Mouse (Mus musculus): ENCODE measurements around the gene Ccl9. TPM values are rescaled to one million over a fixed set of nuclear protein-coding genes. Genes with fewer than 3 reads are reported as not detected.

The Ccl9 gene
- total RNA-seq, 4 experiments from 2014 or later: 3.8 to 11.6 (median 6.6) TPM

DNA sequence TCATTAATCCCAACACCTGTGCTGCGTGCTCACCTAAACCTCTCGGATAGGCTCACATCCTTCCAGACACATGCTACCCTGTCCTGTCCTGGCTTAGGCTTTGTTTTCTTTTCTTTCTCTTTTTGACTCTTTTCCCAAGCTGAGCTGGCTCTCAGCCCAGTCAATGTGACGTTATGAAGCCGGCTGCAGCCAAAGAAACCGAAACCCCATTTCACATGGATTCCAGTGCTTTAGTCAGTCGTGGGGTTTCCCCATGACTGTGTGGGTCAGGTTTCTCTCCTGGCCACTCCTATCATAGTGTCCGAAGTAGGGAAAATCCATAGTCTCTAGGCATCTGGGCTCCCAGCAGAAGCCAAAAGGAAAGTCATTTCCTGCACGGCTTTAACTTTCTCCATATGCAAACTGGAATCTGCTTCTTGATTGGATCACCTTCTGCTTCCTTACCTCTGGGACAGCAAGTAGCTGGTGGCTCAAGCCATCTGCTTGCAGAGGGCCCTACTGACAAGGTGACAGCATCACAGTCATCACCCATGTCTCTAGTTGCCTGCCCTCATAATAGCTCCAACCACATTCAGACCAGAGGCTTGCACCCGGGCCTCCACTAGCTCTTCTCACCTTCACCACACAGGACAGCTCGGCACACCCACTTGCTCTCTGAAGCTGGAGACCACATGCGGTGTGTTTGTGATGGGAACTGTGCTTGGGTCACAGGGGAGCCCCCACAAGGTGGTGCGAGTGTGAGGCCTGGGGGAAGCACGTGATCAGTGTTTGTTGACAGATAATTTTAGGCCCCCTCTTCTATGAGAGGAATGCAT is 43.6 kb downstream of the Ccl9 start:
- peak; percentile 76 for DNase-seq

GRCm38 (mm10) chr11:83534143-83534542 is 44.3 kb downstream of the Ccl9 start:
- no peak for DNase-seq

GRCm38 (mm10) chr11:83533192-83533591 is 45.2 kb downstream of the Ccl9 start:
- DNase-seq: no peak

- no peak for DNase-seq
These were observed 48.1 kb downstream of the Ccl9 start, which contains the start of gene Ccl5 for GRCm38 (mm10) chr11:83530360-83530759. Ccl5 (minus strand) TSS chr11:83530518.

DNA sequence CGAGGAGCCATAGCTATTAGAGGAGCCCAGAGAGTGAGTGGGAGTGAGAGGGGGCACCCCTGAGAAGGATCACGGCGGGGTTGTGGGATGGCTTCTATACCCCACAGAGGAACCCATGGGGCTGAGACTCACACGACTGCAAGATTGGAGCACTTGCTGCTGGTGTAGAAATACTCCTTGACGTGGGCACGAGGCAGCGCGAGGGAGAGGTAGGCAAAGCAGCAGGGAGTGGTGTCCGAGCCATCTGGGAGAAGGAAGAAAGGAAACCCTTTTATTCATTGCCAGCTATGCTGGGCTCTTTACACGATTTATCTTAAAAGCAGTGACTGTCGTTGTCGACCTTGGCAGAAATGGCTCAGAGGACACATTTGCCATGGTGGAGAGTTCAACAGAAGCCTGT is 49.4 kb downstream of the Ccl9 start:
- peak; percentile 4 for DNase-seq

Other genes starting within 250 kb of the Ccl9 start
- gene Rasl10b, start 169.5 kb downstream of the Ccl9 start, total RNA-seq (2022): 10 to 100 TPM; 15.9 to 21.1 (median 17.8) TPM
- gene Gas2l2, start 149.2 kb downstream of the Ccl9 start, total RNA-seq (2022): under 1 TPM in 1 of 4 experiments, not detected in 3; 0.19 TPM
- under 1 TPM in 1 of 4 experiments, not detected in 3; 0.89 TPM for gene 1700020L24Rik, start 141.0 kb downstream of the Ccl9 start, total RNA-seq (2022)
- 10 to 100 TPM; 15.5 to 19.1 (median 17.8) TPM for gene Mmp28, start 115.6 kb downstream of the Ccl9 start, total RNA-seq (2022)
- gene Taf15, start 105.5 kb downstream of the Ccl9 start, total RNA-seq (2022): 10 to 100 TPM; 58.3 to 80.5 (median 68.7) TPM
- not detected for gene Heatr9, start 56.5 kb downstream of the Ccl9 start, total RNA-seq (2022)
- gene Ccl5, start 48.1 kb downstream of the Ccl9 start, total RNA-seq (2022): 1 to 10 TPM; 2.1 to 3.8 (median 2.7) TPM
- 10 to 100 TPM; 11.5 to 22.0 (median 14.3) TPM for gene Ccl6, start 14.5 kb upstream of the Ccl9 start, total RNA-seq (2022)
- gene Rpl9-ps1, start 67.0 kb upstream of the Ccl9 start, total RNA-seq (2022): not detected
- 1 to 10 TPM in 2 of 4 experiments, under 1 TPM in 2; 0.67 to 1.1 (median 0.91) TPM for gene Ccl3, start 70.7 kb upstream of the Ccl9 start, total RNA-seq (2022)
- 1 to 10 TPM in 1 of 4 experiments, under 1 TPM in 2, not detected in 1; 0.52 to 1.4 (median 0.59) TPM for gene Ccl4, start 83.9 kb upstream of the Ccl9 start, total RNA-seq (2022)
- gene Wfdc17, start 125.4 kb upstream of the Ccl9 start, total RNA-seq (2022): 10 to 100 TPM in 1 of 4 experiments, 1 to 10 TPM in 3; 1.4 to 12.0 (median 5.6) TPM
- not detected for gene Wfdc18, start 130.4 kb upstream of the Ccl9 start, total RNA-seq (2022)
- 1 to 10 TPM in 2 of 4 experiments, not detected in 2; 1.3 to 2.2 TPM for gene Wfdc21, start 168.3 kb upstream of the Ccl9 start, total RNA-seq (2022)
- 10 to 100 TPM; 15.7 to 22.4 (median 18.8) TPM for gene Heatr6, start 175.1 kb upstream of the Ccl9 start, total RNA-seq (2022)

Measured in adrenal gland, adult 8-10 months (tissue).